Mouse (Mus musculus) spleen, postnatal 10 days (tissue): ENCODE data around the gene Ntng1.
A peak's percentile ranks its signal among the peaks of the same experiment; 100 is the strongest.

Source experiments
- DNase-seq, 2 experiments: peaks; one replicate each; pipeline ENCODE4 v3.0.0; 2021 to 2022; ENCODE audit warnings: low spot score in 2 of 2

Ntng1 gene

DNA sequence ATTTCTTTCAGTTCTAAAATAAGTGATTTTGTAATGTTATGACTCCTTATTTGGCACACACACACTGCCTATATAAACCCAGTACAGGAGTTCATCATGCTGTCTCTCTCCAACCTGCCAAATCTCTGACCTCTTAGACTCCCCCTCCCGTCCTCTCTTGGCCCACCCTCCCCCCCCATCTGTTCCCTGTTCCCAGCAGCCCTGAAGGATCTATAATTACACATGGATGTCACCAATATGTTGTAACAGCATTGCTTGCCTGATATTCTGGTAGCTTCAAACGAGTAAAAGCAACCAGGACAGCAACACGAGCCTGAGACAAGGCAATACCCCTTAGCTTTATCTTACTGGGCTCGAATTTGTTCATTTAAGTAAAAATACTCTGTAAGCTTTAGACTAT, 220.0 kb downstream of the Ntng1 start:
- no peak for DNase-seq

DNA sequence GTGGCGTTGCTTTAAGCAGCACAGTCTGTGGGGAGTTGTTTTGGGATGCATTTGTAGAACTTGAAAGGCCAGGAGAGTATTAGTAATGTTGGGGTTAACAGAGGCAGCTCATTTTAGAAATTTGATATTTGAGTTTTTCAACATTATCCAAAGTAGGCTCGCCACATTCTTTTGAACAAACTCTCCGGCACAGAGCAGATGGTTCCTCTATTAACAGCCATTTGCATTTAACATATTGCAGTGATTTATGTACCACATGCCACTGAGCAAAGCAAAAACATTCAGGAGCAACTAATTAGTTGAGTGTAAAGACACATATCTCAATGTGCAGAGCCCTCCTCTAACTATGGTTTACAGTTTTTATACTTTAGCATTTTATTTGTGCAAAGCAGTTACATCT, 224.8 kb downstream of the Ntng1 start:
- DNase-seq = no peak

DNA sequence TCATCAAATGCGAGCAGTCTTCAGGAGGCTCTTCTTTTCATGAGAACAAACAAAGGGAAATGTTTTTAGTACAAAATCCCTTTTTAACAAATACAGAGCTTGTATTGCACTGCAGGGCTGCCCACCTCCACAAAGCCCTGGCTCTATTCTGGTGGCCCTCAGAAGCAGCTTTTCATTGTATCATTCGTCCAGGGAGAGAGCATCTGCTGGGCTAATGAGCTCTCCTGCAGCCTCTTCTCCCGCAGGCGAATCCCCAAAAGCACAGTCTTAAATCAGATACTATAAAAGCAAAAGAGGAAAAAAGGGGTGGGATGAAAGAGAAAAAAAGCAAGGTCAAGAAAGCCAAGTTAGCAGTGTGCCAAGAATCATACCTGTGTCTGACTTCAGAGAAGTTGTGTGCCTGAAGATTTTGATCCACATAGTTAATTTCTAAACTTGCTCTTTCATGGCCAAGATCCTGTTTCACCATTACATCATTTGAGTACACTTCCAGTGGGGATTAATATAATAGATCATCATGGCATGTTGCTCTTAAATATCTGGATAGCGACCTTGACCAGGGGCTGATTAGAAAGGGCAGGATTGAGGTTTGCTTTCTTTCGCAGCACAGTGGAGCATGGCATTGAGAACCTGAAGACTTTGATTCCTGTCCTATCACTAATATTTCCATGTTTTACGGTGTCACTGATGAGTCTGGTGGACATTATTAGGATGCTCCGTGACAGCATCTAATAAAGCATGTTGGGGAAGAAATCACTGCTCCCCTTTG, 225.7 kb downstream of the Ntng1 start:
- DNase-seq = no peak

DNA sequence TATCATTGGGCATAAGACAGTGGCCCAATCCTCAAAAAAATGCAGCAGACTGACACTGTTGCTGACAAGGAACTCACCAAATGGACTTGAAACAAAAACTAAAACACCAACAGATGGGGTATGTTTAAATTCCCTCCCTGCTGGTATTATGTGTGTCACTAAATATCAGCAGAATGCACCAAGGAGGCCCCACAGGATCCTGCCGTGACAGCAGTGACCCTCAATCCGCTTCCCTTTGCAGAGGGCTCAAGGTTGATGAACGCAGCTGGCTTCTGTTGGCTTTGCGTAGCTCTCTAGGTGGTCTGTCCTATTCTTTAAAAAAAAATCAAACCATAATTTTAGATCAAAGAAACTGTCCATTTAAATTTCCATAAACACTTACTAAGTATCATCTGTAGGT, 226.7 kb downstream of the Ntng1 start:
- DNase-seq = no peak

DNA sequence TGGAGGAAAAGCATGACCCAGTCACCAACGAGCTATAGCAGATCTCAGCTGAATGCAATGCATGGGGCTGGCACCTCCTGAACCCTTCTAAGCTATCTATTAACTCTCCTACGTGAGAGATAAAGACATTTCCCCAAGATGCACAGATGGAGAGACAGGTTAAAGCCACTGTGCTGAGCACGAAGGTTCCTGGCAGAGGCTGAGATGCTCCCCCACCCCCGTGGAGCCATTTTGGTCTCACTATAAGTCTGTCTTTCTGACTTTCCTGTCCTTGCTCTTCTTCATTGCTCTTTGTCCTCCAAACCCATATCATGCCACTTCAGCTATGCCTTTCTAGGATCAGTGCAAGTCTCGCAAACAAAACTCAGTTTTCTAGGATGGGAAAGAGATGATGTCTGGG, 229.6 kb downstream of the Ntng1 start:
- DNase-seq = no peak

DNA sequence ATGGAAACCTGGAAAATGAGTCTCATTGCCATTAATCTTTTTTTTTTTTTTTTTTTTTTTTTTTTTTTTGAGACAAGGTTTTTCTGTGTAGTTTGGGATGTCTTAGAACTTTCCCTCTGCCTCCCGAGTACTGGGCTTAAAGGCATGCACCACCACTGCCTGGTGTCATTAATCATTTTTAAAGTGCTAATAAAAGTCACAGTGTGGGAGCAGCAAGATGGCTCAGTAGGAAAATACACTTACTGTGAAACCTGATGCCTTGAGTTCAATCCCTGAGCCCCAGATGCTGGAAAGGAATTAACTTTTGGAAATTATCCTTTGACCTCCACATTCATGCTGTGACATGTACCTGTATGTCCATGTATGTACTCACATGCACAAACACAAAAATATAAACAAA, 253.2 kb downstream of the Ntng1 start:
- no peak for DNase-seq

DNA sequence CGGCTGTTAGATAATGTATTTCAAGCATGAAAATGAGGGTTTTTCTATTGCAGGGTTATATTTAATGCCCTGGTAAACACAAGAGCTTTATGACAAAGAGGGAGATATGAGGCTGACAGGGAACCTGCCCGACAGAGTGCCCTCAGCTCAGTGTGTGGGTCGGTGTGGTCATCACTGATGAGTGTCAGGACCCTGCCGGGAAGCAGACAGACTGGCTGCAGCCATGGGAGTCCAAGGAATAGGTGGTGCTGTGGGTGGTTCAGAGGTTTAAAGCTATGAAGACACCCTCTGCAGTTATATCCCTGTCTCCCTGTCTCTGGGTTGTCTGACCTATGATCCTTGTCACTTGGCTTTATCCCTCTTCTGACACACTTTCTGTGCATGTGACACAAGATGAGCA, 258.1 kb downstream of the Ntng1 start:
- DNase-seq = no peak

DNA sequence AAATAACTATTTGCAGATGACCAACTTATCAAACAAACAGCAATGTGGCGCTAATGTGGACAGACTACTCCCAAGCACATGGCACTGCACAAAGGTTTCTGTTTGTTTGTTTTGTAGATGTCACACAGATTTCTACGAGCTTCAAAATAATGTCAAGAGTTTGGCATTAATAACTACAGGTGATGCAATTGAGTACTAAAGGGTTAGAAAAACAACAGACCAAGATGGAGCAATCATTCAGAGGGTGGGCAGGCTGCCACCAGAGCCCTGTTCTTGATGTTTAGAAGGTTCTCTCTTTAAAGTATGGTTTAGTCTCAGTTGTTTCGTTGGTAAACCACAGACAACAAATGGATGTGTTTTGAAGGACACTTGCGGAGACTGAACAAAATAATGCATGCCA, 264.8 kb downstream of the Ntng1 start:
- no peak for DNase-seq

DNA sequence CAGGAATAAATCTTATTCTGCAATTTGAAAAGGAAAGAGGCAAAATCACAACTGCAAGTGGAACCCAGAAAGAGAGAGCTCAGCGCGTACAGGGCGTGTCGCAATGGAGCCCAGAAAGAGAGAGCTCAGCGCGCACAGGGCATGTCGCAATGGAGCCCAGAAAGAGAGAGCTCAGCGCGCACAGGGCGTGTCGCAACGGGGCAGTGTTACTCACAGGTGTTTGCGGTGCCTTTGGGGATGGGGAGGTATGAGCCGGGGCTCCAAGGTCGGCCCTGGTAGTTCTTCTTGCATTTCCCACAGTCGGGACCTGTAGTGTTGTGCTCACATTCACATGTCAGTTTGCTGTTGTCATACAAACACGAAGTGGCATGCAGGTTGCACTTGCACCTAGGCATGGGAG, 271.8 kb downstream of the Ntng1 start:
- DNase-seq = peak in 1 of 2 experiments; percentile 13

DNA sequence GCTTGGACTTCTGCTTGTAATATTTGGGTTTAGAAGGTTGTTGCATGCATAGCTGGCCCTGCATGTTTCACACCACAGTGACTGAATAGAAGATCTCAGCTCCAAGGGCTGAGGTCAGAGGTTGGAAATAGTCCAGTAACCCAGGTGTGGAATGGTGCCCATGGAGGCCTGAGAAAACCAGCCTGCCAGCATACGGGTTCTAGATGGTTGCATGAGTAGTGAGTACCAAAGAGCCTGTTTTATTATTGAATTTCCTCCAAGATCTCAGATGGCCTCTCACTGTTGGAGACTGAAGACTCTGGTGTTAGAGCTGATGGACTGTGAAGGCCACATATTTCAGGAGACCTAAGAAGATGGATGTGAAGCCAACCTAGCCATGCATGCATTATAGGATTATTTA, 285.5 kb downstream of the Ntng1 start:
- DNase-seq = no peak

DNA sequence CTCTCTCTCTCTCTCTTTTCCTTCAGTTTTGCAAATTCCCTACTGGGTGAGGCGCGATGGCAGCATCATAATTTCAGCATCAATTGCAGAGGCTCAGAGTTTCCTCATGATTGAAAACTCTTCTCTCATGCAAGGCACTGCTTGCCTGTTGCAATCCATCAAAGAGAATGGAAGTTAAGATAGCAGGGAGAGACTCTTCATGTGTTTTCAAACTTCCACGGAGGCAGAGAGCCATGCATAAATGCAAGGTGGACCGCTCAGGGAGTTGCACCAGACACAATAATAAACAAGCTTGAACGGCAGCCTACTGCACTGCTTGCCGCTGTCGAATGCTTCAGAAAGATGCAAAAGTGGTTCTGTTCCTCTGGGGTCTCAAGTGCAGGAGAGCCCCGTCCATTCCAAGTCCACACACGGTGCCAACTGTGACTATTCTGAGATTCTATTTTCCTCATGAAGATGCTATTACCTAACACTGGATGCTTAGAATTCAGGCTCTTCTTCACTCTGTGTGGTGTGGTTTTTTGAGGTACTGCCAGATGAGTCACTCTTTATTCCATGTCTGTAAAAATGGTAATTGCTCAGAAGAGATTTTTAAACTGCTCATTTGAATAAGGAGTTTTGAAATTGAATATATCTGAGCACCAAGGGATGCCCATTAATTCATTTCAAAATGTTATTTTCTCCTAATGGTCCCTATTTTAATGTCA, 289.2 kb downstream of the Ntng1 start:
- no peak for DNase-seq

DNA sequence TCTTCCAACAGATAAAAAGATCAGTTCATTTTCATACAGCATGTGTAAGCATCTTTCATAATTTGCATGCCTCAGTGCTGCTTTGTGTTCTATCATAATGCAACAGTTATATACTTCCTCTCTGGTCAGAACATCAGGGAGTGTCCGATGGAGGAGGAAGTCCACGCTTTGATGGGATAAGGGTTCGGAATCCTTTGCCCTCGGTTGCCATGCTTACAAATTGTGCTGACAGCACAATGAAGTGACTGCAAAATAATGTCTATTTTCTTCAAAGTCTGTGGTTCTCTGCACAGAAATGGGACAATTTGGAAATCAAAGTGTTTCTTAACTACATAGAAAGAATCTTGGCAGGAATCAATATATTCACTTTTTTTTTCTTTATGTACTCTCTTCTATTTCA, 297.2 kb downstream of the Ntng1 start:
- no peak for DNase-seq

DNA sequence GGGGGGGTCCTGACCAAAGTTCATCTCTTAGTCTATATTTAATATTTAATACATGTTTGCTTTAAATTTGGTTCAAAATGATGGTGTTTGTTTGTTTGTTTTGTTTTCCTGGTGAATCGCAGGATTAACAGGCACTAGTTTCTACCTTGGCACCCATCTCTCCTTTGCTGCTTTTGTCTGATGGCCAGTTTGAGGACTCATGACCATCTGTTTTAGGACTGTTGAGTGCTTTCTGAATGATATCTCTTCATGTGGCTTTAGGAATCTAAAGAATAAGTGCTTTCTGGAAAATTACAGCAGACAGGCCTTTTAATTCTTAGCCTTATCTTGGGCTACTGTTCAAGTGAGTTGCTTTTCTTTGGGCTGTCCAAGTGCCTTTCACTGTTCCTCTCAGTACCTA, 318.0 kb downstream of the Ntng1 start:
- no peak for DNase-seq

DNA sequence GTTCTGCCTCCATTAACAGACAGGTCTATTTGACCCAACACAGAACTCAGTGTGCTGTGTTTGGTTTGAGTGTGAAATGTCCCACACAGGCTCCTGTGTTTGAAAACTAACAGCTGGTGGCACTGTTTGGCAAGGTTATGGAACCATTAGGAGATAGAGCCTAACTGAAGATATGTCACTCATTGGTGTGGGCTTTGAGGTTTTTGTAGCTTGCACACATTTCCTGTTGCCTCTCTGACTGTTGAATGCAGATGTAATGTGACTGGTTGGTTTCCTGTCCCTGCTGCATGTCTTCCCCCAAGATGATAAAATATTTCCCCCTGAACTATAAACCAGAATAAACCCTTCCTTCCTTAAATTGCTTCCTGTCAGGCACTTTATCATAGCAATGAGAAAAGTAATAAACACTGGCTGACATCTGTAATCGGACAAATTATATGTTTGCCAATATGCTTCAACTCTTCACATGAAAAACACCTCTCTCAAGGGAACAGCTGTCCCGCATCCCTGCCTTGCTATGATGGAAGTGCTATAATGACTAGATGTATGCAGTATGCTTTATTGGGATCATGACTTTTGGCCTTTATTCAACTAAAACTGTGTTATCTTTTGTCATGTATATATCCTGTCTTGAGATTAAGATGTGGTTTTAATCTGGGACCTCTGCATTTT, 320.9 kb downstream of the Ntng1 start:
- no peak for DNase-seq

DNA sequence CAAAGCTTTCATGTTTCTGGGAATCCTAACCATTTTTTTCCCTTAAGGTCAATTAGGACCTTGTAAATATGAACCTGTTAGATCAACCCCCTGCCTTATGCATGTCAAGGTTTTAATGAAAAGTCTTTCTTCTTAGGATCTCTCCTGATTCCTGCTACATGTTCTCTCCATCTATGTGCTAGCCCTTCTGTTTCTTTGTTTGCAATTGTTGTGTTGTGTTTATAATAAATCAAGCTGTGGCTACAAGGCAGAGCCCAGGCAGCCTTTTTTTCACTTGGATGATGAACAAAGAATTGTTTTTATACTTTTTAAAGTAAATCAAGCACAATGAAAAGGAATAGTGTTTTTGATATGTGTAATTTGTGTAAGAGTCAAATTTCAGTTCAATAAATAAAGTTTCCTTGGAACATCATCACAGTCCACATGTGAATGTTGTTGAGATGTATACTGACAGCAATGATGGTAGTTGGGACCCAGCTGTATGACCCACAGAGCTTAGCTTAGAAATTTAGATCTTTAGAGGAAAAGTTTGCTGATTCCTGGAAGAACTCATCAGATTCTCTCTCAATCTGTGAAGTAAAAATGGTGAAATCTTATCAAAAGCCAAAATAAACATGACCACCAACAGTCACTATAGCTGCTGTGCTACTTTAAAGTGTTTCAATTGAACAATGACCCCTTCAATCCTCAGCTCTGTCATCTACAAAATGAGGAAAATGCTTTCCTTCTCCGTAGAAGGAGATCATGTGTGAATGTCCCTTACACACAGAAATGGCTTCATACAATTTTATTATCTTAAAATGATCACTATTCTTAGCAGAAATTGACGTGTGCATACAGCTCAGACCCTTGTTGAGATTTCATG, 324.8 kb downstream of the Ntng1 start:
- no peak for DNase-seq

DNA sequence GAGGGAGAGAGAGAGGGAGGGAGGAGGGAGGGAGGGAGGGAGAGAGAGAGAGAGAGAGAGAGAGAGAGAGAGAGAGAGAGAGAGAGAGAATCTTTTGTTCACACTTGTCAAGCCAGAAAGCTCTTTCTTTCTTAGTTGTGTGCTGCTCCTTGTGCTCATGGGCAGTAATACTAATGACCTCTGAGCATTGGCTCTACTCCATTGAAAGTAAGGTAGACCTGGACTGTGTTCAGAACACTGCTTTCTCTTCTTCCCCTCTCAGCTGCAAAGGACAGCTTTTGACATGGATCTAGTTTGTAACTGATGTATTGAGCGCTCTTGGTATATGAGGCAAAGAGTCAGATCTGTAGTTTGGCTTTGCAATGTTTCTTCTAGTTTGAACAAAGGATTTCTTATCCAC, 334.7 kb downstream of the Ntng1 start:
- no peak for DNase-seq

DNA sequence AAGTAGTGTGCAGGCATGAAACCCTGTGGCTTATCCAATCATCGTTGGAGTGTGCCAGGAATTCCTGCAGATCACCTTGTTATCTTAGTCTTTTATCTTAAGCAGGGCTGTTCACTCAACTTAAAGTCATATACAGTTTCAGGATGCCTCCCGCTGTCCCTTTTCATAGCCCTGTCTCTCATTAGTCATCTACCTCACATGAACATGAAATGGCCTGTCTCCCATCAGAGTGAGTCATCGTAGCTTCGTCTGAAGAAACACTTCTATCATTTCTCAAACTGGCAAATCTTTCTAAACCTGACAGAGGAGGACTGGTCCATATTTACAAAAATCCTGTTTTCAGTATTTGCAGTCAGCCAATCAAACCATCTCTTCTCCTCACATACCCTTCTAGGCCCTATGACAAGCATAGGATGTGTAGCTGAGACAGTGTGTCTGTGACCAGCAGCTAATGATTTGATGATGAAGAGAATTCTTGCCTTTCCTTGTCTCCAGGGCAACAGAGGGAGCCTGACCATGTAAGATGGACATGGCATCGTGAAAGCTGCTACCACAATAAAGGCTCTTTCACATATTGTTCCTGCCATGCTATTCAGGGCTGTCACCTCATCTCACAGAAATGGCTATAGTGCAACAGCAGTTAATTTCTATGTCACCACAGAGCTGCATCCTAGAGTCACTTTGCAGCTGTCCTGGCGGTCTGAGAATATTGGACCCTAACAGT, 336.4 kb downstream of the Ntng1 start:
- no peak for DNase-seq

DNA sequence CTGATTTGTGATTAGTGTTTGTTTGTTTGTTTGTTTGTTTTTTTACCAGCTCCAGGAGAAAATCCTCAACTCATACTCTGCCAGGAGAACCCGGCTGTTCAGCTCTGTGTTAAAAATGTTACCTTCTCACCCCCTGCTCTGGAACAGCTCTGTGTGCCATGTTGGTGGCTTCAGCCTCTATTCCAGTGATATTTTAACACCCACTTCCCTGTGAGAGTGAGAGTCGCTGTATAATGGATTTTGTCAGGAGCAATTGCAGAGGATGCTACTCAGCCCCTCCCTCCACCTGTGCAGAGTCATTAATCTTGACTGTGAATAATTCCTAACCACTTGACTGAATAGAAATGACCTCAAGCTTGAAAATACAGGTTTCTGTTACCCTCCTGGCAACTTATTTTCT, 339.7 kb downstream of the Ntng1 start:
- no peak for DNase-seq

DNA sequence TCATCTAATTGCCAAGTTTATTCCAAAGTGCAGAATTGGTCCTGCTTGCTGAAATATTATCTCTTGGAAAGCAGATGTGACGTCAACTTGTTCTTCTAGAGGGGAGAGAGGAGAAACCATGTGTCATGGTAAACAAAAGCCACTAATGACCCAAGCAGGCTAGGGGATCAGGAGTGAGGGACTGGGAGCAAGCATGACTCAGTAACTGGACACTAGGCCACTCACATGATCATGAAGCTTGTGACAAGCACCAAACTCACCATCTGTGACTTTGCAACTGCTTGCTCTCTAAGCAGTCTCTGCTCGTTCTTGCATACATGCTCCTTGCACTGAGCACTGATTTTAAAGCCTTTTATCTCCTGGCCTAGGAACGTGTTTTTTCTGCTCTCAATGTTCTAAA, 340.2 kb downstream of the Ntng1 start:
- no peak for DNase-seq

DNA sequence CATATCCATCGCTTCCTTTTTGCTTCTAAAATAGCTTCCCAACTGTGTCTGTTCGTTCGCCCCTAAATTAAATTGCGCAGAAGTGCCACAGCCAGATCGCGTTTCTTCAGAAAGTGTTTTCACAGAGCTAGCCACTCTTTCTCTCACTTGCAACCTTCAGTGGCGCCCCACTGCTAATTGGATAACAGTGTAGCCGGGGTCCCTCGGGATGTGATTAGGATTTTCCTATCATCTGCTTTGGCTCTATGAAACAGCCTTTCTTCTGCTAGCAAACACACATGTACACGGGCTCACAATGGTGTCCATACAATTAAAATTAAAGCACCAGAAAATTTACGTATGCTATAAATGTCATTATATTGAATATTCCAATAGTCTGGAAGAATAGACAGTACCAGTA, 346.5 kb downstream of the Ntng1 start:
- no peak for DNase-seq

DNA sequence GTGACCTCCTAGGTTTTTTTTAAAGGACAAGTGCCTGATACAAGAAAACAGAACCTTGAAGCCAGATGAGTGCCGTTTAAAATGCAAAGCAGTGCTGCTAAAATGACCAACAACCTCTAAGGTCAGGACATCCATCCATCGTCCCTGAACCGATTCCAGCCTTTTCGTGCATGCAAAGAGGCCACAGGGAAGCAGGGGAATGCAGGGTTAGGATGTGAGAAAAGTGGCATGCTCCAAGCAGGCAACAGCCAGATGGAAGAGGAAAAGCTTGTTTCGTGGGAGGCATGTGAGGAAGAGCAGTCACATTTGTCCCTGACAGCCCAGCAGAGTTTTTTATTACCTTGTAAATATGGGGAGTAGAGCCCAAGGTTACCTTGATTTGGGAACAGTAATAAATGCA, 360.6 kb downstream of the Ntng1 start:
- no peak for DNase-seq
